Mouse (Mus musculus): ENCODE measurements around the gene Dnajb13.

Gene Dnajb13

DNA sequence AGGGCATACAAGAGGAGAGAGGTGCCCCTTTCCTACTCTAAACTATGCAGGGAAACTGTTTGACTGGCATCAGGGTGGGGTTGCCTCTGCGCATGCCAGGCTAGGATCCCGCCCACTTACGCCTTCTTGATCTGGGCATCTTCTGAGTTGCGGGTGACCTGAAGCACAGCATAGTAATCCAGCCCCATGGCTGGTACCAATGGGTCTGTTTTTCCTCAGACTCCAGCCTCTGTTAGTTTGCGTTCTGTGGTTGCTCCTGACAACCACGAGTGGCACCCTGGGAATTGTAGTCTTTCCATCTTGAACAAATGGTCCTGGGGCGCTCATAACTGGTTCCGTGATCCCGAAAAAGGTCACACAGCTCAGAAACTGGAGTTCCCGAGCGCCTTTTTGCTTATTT is at the start of gene Dnajb13:
Gene Dnajb13 (minus strand): TSS at position 388 of the 400 bp plus-strand sequence.
- no peak for DNase-seq (ENCODE audit: low spot score)

DNA sequence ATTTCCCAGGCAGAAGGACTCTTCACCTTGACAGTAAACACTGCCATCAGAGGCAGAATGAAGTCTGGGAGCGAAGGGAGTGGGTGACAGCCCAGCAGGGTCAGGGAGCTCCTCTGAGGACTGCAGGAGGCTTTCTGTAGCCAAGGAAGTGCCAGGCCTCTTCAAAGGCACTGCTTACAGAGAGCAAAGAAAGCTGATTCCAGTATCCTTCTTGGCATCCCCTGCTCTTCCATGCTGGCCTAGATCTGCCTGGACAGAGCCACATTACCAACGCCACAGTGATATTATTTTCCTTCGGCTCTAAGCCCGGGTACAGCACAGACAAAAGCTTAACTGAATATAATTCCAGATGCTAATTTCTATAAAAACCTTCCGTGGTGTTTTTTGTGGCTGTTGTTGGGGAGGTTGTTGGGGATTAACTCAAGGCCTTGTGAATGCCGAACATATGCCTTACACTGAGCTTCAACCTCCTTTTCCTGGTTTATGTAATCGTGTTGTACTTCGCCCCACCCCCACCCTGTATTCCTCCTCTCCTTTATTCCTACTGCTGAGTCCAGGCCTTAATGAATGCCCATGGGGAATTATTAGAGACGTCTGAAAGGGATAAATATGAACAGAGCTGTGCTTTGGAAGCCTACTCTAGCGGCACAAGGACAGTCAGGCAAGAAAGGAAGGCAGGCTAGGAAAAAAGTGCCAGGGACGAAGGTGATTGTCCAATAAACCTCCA is 47.3 kb upstream of the Dnajb13 start:
- DNase-seq (ENCODE audit: low spot score) = no peak

DNA sequence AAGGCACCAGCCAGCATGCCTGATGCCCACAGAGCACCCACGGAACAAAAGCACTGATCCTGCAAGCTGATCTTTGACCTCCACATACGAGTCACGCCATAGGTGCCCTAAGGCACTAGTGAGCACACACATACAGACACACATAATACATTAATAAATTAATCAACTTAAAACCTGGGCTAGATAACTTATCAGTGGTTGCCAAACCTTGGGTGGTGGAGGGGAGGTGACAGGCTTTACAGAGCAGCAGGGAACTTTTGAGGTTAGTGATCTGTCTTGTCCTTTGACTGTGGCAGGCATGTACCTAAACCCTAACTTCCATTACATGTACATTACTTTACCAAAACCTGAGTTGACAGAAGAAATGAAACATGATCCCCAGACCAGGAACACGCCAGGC is 44.6 kb upstream of the Dnajb13 start:
- DNase-seq (ENCODE audit: low spot score) = no peak

DNA sequence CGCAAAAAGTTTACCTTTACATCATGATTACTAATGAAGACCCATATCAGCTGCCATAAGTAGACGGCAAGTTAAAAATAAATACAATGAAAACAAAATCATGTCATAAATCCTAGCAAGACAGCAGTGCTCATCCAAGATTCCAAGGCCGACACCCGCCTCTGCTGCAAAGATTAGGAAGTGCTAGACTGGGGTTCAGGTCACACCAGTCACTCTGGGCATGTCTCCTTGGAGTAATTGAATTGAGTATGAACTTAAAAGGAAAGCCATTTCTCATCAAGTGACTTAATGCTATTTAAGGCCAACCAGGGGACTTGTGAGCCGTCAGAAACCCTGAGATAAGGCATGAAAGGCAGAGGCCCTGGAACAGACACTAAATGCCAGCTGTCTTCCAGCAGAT is 42.5 kb upstream of the Dnajb13 start:
- no peak for DNase-seq (ENCODE audit: low spot score)

DNA sequence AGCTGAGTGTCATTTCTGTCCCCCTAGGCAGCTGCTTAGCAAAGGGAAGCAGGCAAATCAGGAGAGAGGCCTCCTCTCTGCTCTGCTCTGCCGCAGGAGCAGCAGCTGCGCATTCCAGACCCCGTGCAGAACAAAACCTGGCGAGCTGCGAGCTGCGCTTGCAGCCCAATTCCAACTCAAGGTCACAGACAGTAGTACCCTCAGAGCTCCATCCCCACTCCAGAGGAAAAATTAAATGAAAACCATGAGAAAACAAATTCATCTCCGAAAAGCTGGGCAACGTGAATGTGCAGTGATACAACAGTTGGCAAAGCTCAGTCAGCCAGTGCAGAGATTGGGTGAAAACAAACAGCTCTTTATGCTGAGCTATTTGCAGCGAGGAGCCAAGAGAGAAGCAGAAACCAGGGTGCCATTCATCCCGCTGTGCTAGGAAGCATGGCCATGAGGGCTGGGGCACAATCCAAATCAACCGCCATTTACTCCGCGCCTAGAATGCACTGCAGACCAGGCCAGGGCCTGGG is 40.7 kb upstream of the Dnajb13 start:
- no peak for DNase-seq (ENCODE audit: low spot score)

DNA sequence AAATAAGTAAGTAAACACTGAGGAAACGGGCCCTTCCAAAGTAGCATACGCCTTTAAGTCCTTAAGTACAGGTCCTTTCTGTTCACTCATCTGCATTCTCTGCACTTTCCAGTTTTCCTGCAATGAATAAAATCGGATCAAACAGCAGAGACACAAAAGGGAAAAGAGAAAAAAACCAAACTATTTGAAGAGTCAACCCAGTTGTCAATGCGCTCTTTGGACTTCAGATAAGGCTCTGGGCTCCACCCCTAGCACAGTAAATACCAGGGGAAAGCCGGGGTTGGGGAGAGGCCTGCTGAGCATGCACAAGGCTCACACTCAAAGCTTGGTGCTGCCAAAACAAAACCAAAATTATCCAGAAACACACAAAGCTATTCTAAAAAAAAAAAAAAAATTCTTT is 40.2 kb upstream of the Dnajb13 start:
- no peak for DNase-seq (ENCODE audit: low spot score)

DNA sequence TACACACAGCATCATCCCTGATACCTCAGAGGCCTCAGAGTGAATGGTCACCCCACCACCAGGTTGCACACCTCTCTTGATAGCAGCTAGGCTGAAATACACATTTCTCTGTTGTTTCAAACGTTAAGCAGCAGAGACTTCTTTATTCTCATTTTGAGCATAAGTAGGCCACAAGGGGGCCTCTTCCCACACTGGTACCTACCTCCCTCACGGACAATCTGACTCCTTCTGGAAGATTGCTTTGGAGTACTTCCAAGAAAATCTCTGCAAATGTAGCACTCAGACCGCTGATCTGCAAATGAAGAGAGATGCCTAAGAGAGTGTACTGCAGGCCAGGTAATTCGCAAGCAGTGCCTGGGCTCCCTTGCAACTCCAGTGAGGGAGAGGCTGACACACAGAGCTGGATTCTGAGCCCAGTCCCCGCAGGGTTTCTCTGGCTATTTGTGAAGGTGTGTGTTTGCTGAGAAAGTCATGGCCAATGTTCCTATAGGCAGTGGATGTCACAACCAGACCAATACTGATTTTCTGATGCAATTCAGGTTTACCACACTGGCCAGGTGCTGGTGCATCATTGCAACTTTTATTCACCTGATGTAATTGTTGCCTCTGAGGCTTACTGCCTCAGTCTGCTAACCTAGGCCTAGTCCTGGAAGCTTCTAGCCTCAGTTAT is 35.7 kb upstream of the Dnajb13 start:
- DNase-seq (ENCODE audit: low spot score) = peak; percentile 9

DNA sequence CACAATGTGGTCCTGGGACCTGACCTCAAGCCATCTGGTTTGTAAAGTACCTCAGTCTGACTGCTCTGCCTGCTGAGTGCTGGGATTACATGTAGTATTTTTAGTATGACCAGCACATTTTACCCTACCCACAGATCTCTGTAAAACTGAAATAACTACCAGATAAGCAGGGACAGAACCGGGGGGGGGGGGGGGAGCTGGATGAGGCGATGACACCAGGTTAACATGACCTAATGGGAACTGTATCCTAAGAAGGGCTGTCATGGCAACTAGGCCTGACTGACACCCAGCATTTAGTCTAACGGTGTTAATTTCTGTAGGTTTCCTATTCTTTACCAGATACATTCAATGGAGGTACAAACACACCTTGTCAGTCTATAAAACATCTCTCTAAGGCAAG is 35.0 kb upstream of the Dnajb13 start:
- no peak for DNase-seq (ENCODE audit: low spot score)

DNA sequence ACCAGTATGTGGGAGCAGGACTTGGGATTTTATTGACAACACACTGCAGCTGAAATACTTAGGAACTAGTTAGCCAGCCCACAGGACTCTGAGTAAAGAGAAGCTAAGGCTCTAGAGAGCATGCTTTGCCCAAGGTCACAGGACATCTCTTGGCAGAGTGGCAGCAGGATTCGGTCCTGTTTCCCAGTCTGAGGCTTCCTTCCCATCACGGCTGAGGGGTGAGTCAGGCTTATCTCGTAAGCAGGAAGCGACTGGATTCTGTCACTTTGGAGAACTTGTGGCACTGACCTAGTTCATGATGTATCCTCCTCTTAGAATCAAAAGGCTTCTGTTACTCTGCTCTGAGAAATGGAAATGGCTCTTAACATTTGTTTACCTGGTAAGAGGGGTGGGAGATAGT is 32.9 kb upstream of the Dnajb13 start:
- DNase-seq (ENCODE audit: low spot score) = no peak

DNA sequence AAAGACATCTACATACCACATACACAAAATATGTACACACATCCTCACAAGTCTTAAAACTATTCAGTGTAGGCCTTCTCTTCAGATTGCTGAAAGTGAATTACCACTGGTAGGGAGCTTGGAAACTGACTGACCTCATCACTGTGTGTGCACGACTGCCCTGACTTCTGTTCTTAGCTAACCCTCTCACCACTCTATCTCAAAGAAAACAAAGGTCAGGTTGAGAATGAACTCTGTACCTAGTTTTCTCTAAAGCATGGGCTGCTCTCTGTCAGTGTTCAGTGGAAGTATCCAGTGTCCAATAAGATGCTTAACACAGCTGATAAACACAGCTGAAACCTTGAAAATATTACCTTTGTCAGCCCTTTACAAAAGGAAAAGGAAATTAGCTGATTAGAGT is 29.7 kb upstream of the Dnajb13 start:
- DNase-seq (ENCODE audit: low spot score) = no peak

DNA sequence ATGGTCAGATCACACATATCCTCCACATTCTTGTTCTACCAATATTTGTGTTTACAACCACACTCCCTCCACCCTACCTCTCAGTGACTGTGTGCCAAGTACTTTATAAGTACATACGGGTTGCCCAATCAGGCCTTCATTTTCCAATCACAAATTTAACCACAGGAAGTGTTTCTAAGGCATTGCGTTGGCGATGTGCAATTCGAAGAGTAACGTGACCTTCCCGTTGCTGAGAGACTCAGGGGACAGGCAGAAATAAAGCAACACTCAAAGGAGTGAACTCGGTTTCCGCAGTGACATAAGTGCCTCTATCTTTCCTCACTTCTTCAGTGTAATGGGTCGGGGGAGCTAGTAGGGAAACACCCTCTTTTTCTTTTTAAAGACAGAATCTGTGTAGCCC is 24.8 kb upstream of the Dnajb13 start:
- no peak for DNase-seq (ENCODE audit: low spot score)

DNA sequence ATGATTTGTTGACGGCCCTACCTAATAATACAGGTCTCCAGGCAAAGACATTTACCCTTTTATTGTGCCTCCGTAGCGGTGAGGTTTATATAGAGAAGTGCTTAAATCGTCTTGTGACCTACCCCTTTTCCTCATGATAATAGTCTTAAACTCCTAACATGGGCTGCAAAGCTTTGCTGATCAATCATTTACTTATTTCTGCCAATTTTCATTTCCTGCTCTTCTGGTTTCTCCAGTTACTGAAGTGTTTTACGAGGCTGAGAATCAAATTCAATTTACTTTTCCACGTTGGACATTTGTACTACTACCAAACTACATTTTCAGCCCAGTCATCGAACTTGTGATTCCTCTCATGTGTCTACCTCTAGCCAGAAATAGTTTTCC is 22.8 kb upstream of the Dnajb13 start:
- DNase-seq (ENCODE audit: low spot score) = no peak

DNA sequence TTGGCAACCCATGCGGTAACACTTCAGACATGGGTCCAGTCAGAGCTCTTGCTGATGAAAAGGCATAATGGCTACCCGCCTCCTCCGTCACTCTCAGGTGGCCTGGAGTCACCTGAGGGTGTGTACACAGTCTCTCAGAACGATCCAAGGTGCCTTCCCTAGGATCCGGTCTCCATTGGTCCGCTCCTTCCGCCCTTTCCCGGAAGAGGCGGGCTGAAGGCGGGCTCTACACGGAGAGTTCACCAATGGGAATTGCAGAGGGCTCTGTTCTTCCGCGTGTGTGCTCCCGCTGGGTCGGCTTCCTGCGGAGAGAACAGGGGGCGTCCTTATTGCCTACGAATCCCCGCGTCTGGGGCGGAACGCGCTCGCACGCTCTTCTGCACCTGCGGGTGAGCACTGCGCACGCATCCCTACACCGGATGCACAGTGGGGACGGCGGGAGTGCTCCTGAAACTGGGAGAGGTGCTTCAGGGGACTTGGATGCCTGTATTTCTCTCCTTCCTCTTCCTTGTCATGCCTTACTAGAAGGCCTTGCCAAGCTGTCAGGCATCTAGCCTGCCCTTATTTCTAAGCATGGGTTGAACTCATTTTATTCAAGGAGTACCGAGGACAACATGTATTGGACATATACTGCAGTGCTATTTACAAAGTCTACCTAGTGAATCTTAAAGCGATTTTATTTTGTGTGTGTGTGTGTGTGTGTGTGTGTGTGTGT is 22.2 kb upstream of the Dnajb13 start, which contains the start of gene Coa4:
Gene Coa4 (plus strand): TSS at position 268 of the 715 bp plus-strand sequence.
- DNase-seq (ENCODE audit: low spot score) = peak; percentile 86

DNA sequence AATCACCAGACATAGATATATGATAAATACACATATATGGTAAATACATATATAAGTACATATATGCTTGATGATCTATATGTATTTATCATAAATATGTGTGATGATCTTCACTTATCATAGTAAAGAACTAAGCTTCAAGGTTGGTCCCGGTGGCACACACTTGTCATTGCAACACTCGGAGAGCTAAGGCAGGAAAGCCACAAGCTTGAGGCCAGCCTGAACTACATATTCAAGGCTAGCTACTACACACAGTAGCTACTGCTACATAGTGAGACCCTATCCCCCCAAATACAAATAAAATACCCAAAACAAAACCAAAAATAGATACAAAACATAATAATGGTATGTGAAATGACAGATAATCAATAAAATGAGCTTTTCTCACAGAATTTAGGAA is 21.1 kb upstream of the Dnajb13 start:
- DNase-seq (ENCODE audit: low spot score) = no peak

DNA sequence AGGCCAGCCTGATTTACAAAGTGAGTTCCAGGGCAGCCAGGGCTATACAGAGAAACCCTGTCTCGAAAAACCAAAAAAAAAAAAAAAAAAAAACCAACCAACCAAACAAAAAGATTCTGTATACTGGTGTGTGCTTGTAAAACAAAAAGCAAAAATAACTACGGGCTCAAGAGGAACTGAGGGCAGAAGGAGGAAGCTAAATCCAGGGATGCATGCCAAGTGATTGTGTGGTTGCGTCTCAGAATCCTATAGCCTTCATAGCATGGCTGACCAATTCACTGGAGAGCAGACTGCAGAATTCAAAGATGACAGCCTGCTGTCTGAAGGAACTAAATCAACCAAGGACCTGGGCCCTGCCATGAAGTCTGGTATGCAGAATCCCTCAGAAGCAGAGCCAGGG is 19.5 kb upstream of the Dnajb13 start:
- no peak for DNase-seq (ENCODE audit: low spot score)

DNA sequence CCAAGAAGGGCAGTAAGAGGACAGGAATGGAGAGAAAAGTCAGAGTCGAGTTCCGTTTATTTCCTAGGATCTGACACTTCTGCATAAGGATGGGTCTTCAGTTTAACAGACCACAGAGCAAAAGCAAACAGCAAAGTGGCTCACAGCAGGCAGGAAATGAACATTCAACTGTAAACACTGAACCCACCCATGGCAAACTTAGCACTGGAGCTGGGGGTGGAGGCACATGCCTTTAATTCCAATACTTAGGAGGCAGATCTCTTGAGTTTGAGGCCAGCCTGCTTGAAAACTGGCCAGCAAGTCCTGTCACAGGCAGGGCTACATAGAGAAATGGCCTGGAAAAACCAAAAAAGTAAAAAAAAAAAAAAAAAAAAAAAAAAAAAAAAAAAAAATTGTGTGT is 18.7 kb upstream of the Dnajb13 start:
- no peak for DNase-seq (ENCODE audit: low spot score)

DNA sequence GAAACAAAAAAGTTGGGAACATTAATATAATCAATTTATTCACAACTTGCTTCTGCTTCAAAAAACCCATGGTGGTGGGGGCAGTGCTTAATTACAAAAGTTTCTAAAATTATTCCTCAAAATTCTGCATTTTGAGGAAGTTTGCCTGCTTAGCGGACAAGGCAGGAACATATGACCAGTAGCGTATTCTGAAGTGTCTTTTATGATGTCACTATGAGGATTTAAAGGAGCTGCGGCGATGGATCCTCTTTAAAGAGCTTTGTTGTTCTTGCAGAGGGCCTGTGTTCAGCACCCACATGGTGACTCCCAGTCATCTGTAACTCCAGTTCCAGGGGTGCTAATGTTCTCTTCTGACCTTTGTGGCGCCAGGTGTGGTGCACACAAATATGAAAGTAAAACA is 16.0 kb upstream of the Dnajb13 start:
- no peak for DNase-seq (ENCODE audit: low spot score)

DNA sequence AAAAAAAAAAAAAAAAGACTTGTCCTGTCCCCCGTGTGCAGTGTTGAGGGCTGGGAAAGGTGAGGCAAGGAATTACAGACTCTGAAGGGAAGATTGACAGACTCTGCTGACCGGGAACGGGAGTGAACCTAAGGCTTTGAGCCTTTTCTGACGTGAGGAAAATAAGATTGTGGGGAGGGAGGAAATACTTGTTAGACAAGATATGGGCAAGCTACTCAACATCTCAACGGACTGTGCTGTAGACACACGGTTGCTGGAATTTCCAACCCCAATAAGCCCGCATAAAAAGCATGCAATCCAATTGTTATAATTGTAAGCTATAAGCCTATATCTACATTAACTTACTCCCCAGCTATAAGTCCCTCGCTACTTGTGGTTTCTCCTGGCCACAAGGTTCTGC is 9.9 kb upstream of the Dnajb13 start:
- no peak for DNase-seq (ENCODE audit: low spot score)

DNA sequence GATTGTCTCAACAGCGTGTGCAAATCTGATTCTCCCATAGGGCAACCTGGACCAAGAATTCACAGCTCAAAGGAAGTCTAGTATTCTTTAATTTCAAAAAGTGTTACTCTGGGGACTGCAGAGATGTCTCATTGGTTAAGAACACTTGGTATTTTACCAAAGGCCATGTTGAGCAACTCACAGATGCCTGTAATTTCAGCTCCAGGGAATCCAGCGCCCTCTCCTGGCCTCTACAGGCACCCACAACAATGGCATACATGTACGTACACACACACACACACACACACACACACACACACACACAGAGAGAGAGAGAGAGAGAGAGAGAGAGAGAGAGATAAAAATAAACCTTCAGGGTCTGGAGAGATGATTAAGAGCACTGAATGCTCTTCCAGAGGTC is 7.5 kb upstream of the Dnajb13 start:
- no peak for DNase-seq (ENCODE audit: low spot score)

DNA sequence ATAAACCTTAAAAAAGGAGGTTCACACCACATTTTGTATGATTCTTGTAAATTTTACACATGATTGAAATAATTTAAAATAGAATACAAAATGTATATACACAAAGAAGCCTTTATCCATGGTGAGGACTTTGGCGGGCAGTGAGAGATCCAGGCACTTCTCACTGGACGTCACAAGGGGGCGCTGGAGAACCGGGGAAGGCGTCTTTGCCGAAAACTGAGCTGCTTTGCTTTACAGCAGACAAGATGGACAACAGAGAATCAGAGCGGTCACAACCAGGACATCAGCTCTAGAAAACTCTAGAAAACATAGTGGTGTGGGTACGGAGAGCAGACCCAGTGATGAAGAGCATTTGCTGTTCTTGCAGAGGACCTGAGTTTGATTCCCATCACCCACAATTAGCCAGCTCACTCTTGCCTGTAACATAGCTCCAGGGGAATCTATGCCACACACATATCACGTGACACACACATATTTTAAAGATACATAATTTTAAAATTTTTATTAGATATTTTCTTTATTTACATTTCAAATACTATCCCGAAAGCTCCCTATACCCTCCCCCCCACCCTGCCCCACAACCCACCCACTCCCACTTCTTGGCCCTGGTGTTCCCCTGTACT is 6.0 kb upstream of the Dnajb13 start:
- DNase-seq (ENCODE audit: low spot score) = peak; percentile 78

DNA sequence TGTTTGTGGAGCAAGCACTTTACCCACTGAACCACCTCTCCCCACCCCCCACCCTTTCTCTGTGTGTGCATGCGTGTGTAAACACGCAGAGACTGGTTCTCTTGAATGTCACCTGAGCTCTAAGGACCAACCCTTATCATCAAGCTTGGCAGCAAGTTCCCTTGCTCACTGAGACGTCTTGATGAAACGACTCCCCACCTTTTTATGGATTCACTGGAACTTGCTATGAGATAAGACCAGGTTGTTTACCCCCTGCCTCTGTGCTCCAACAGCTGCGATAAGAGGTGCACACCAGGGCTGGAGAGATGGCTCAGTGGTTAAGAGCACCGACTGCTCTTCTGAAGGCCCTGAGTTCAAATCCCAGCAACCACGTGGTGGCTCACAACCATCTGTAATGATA is 5.4 kb upstream of the Dnajb13 start:
- no peak for DNase-seq (ENCODE audit: low spot score)

DNA sequence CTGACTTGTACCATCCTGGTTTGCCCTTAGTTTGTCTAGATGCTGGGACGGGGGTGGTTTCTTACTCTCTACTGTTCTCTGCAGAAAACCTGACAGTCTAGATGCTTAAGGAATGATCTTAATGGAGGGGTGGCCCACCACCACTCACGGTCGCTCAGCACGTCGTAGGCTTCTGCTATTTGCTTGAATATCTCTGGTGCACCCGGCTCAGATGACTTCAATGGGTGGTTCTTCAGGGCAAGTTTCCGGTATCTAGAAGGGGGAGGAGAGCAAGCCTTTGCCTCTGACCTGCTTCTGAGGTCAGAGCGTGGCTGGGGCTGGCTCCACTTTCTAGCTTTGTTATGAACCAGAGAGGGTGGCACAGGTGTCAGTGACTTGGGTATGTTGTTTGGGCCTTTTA is 3.2 kb downstream of the Dnajb13 start:
- no peak for DNase-seq (ENCODE audit: low spot score)

DNA sequence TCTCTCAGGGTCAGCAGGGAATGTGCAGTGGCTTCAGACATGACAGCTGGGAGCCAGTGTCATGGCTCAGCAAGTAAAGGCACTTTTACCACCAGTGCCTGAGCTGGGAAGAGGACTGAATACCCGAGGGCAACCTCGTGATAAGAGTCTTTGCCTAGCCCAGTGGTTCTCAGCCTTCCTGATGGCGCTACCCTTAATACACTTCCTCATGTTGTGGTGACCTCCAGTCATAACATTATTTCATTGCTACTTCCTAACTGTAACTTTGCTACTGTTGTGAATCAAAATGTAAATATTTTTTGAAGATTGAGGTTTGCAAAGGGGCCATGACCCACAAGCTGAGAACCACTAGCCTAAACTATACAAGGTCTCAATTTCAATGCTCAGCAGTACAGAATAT is 6.1 kb downstream of the Dnajb13 start:
- no peak for DNase-seq (ENCODE audit: low spot score)
